Mouse (Mus musculus) midbrain, embryonic 14.5 days (tissue): Measurements from ENCODE around the gene Trp73. TPM values are rescaled to one million over a fixed set of nuclear protein-coding genes. Genes with fewer than 3 reads are reported as not detected.

Experiments
- ATAC-seq: fragments of 200-750 bp; cut with Nextera tagmentation; 2 replicates; pipeline ENCODE4 v1.8.0; 2017; ENCODE audit warnings: moderate number of reproducible peaks, moderate library complexity; ENCODE audit not compliant: low FRiP score, low TSS enrichment
- DNase-seq: peaks from one replicate; pipeline ENCODE4 v3.0.0-alpha.2; 2015
- H3K27ac ChIP-seq: fragments of 300-500 bp; sonication (generic); replicated peaks from 2 replicates; pipeline ENCODE4 v1.5.1; 2014; ENCODE audit warnings: mild to moderate bottlenecking, low read depth, low read length, moderate library complexity
- H3K27me3 ChIP-seq: fragments of 300-500 bp; sonication (generic); 2 replicates; pipeline ENCODE4 v1.6.1; 2014; ENCODE audit warnings: low read length, control low read depth, mixed read lengths; ENCODE audit not compliant: control insufficient read depth, insufficient read depth
- H3K36me3 ChIP-seq: fragments of 300-500 bp; sonication (generic); 2 replicates; pipeline ENCODE4 v1.6.1; 2014; ENCODE audit warnings: low read length, control low read depth; ENCODE audit not compliant: control insufficient read depth, insufficient read depth
- H3K4me1 ChIP-seq: fragments of 300-500 bp; sonication (generic); 2 replicates; pipeline ENCODE4 v1.6.1; 2014; ENCODE audit warnings: mild to moderate bottlenecking, antibody characterized with exemption, low read length, control low read depth; ENCODE audit not compliant: control insufficient read depth, insufficient read depth
- H3K4me2 ChIP-seq: fragments of 300-500 bp; sonication (generic); 2 replicates; pipeline ENCODE4 v1.6.1; 2014; ENCODE audit warnings: mild to moderate bottlenecking, low read length, moderate library complexity
- H3K4me3 ChIP-seq: fragments of 300-500 bp; sonication (generic); replicated peaks from 2 replicates; pipeline ENCODE4 v1.5.1; 2014; ENCODE audit warnings: low read depth, low read length
- H3K9ac ChIP-seq: fragments of 300-500 bp; sonication (generic); replicated peaks from 2 replicates; pipeline ENCODE4 v1.6.1; 2014; ENCODE audit warnings: mild to moderate bottlenecking, low read length, moderate library complexity
- H3K9me3 ChIP-seq: fragments of 300-500 bp; sonication (generic); 2 replicates; pipeline ENCODE4 v1.6.1; 2016; ENCODE audit warnings: low read length, control low read depth, mixed read lengths; ENCODE audit not compliant: control insufficient read depth
- WGBS: fragments of 180-500 bp; shearing (Covaris S2); extraction: QIAGEN DNeasy Blood & Tissue Kit; methylation state at CpG from one replicate; pipeline ENCODE4 v1.1.7; 2014; 5-methylcytosine and 5-hydroxymethylcytosine counted together
- polyA plus RNA-seq: library from polyadenylated mRNA; unstranded; fragments of >200 nt; fragmentation: Nextera tagmentation; extraction: Ambion mirVana; gene quantifications from 2 replicates; pipeline ENCODE4 v1.2.1, GENCODE M21; 2014

Gene Trp73
- polyA plus RNA-seq, 1 experiment from 2014 or later: 0.59 TPM

DNA sequence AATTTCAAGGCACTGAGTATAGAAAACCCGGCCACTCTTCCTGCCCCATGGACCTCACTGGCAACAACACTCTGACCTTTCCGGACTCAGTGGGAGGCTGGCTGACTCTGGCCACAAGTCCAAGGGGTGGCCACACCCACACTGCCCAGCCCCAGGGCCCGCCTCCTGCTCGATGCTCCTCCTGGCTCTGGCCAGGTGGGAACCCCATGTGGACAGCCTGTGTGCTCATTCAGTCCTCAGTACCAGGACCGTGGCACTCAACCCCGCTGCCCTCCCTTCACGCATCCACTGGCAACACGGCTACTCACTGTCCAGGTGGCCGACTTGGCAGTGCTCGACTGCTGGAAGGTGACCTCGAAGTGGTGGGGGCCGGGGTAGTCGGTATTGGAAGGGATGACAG, 59.0 kb downstream of the Trp73 start:
- H3K4me3 ChIP-seq: no peak overlapping the region
- DNase-seq (no peak), ATAC-seq (no peak)
- peaks cover 27% of the 10 kb centered on the region for H3K27me3 ChIP-seq
- H3K9ac ChIP-seq: no peak overlapping the region
- no peaks in the 10 kb centered on the region for H3K4me1 ChIP-seq
- no peaks in the 10 kb centered on the region for H3K36me3 ChIP-seq
- no peak overlapping the region for H3K4me2 ChIP-seq
- 6% methylated on average over 13 of the region's 13 CpGs for WGBS
- no peaks in the 10 kb centered on the region for H3K9me3 ChIP-seq
- H3K27ac ChIP-seq: no peak overlapping the region

DNA sequence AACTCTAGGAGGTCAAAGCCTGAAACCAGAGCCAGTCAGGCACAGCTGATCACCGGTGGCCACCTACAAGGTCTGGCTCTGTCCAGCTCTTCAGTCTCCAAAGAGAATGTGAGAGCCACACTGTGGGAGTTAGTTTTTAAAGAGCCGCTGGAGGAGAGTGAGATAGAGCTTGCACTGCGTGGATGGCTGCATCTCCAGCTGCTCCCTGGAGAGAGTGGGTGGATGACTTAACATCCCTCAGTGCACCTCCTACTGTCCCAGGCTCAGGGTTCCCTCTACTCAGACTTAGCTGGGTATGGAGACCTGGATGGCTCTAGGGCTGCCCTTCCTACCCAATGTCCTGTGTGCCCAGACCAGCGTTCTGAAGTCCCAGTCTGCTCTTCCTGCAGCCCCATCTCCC, 59.8 kb downstream of the Trp73 start:
- Histone ChIP-seq H3K4me2 (no peak overlapping the region), H3K4me3 (no peak overlapping the region), H3K9ac (no peak overlapping the region), H3K9me3 (no peaks in the 10 kb centered on the region), H3K4me1 (no peaks in the 10 kb centered on the region), H3K27ac (no peak overlapping the region), H3K36me3 (no peaks in the 10 kb centered on the region), H3K27me3 (peaks cover 27% of the 10 kb centered on the region)
- WGBS: 41% methylated on average over 4 of the region's 4 CpGs
- DNase-seq: no peak
- ATAC-seq: no peak

DNA sequence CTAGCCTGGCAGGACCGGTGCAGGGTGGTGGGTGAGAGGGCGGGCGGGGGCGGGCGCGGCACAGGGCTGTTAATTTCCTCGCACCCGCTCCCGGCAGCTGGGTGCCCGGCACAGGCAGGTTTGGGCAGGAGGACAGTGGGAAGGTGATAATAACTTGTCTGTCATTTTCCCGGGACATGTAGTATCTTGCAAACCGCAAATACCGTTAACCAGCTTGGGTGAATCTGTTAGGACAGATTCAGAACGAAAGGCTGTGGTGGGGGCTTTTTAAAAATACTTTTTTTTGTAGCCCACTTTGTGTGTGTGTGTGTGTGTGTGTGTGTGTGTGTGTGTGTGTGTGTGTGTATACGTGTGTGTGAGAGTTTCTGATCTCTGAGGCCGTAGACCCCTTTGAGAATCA, 68.1 kb downstream of the Trp73 start:
- Histone ChIP-seq H3K4me1 (no peaks in the 10 kb centered on the region), H3K9ac (no peak overlapping the region), H3K4me2 (peak overlapping the region; percentile 35), H3K4me3 (no peak overlapping the region), H3K27ac (no peak overlapping the region), H3K9me3 (no peaks in the 10 kb centered on the region), H3K27me3 (peaks cover 21% of the 10 kb centered on the region; the same call in 1 of the 2 replicates), H3K36me3 (no peaks in the 10 kb centered on the region)
- DNase-seq (no peak), ATAC-seq (no peak)
- WGBS: 24% methylated on average over 15 of the region's 16 CpGs

DNA sequence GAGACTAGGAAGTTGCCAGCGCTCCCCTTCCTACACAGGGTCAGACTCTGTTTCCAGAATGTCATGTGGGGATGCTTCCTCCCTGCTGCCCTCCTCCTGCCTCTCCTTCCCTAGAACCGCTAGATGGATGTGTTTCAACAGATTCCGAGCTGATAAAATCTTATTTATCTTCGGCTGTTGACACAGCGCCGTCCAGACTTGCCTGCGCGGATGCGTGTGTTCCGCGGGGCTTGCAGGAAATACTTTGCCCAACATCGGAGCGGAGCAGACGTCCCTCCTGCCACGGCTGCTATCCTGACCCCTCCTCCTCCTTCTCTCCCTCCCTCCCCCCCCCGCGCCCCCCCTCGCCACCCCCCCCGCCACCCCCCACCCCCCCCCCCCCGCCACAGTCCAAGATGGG, 68.5 kb downstream of the Trp73 start:
- WGBS: 1% methylated on average over 15 of the region's 20 CpGs
- Histone ChIP-seq H3K9ac (no peak overlapping the region), H3K27ac (no peak overlapping the region), H3K4me2 (peak overlapping the region; percentile 35), H3K9me3 (no peaks in the 10 kb centered on the region), H3K36me3 (no peaks in the 10 kb centered on the region), H3K27me3 (peaks cover 21% of the 10 kb centered on the region; the same call in 1 of the 2 replicates), H3K4me3 (no peak overlapping the region), H3K4me1 (no peaks in the 10 kb centered on the region)
- ATAC-seq (no peak), DNase-seq (peak; percentile 32)

DNA sequence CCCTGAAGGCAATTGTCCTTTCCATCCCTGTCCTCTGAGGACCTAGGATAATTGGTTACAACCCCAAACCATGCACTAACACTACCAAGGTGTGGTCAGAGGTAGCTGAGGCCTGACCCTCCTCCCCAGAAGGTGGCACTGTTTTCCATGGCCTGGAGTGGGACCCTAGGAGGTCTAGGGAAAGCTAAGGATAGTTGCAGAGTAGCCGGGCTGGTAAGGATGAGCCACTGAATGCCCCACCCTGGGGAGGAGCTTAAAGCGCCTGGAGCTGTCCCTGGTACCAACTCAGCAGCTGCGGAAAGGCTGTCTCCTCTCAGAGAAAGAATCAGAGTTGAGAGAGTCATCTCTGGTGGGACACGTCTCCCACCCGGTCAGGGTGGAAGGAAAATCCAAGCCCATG, 69.1 kb downstream of the Trp73 start:
- Histone ChIP-seq H3K9me3 (no peaks in the 10 kb centered on the region), H3K4me2 (no peak overlapping the region), H3K9ac (no peak overlapping the region), H3K27me3 (peaks cover 21% of the 10 kb centered on the region; the same call in 1 of the 2 replicates), H3K4me3 (no peak overlapping the region), H3K36me3 (no peaks in the 10 kb centered on the region), H3K4me1 (no peaks in the 10 kb centered on the region), H3K27ac (no peak overlapping the region)
- no peak for ATAC-seq
- 0% methylated on average over 5 of the region's 5 CpGs for WGBS
- peak; percentile 45 for DNase-seq

DNA sequence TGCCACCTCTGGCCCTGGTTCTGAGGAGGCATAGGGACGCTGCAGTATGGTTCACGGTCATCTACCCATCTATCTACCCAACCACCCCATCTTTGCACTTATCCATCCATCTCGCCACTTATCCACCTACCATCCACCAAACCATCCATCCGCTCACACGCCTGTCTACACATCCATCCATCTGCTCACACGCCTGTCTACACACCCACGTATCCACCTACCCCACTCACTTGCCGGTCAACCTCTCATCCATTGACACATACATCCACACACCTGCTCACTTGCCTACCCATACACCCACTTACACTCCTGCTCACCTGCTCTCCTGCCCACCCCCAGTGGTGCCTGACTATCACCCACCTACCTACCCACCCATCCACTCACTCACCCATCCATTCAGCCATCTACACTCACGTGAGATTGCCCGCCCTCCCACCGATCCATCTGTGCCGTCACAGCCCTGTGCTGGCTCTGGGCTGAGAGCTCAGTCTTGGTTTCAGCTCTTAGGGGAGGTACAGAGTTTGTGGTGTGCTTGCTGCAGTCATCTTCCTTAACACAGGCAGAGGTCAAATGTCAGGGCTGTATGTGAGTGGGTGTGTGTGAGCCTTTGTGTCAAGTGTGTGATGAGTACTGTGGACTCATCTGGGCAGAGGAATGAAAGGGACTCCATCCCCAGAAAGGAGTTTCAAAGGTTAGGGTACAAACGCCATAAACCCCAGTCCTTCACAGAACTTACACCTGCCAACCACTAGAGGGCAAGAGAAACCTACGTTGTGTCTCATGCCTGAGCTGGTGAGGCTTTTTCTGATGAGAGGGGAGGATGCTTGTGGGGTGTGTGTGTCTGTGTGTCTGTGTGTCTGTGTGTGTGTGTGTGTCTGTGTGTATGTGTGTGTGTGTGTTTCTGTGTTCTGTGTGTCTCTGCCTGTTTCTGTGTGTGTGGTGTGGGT, 74.9 kb downstream of the Trp73 start:
- Histone ChIP-seq H3K36me3 (no peaks in the 10 kb centered on the region), H3K9ac (no peak overlapping the region), H3K4me3 (no peak overlapping the region), H3K27ac (no peak overlapping the region), H3K4me1 (no peaks in the 10 kb centered on the region), H3K27me3 (no peaks in the 10 kb centered on the region), H3K9me3 (no peaks in the 10 kb centered on the region), H3K4me2 (no peak overlapping the region)
- WGBS: 65% methylated on average over 14 of the region's 14 CpGs
- DNase-seq (peak; percentile 82), ATAC-seq (peak; percentile 31; the same call in 1 of the 2 replicates)

DNA sequence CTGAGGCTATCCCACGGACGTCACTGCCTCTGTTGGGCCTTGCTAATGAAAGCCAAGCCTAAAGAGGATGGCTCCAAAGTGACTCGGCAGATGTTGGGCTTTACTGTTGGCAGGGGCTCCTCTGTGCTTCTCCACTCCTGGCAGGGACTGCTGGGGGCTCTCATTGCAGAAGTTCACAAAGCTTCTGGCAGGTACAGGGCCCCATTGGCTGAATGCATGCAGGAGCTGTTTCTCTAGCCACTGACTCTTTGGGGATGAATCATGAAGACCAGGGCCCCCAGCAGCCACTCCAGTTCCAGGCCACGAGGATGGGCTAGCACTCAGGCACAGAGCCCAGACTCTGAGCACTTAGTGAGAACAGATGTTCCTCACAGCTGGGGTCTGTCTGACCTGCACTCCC, 82.3 kb downstream of the Trp73 start:
- WGBS: 63% methylated on average over 4 of the region's 4 CpGs
- Histone ChIP-seq H3K36me3 (no peaks in the 10 kb centered on the region), H3K9ac (no peak overlapping the region), H3K4me2 (no peak overlapping the region), H3K4me1 (no peaks in the 10 kb centered on the region), H3K27me3 (no peaks in the 10 kb centered on the region), H3K9me3 (no peaks in the 10 kb centered on the region), H3K4me3 (no peak overlapping the region), H3K27ac (no peak overlapping the region)
- no peak for DNase-seq
- ATAC-seq: no peak

DNA sequence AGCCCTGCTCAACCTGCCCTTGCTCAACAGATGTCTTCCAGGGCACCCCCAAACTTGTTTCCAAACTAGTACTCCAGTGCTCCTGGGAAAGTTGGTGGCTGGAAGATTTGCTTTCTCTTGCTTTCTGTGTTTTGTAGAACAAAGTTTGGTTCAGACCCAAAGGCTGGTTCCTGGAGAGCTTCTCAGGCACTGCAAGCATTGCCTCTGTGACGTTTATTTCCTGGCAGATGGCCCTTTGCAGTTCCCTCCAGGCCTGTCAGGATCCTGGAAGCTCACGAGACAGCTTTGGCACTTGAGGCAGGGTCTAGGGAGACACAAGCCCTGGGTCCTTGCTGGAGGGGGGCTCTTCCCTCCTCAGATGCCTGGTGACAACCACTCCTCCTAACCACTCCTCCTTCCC, 83.3 kb downstream of the Trp73 start:
- H3K4me2 ChIP-seq: no peak overlapping the region
- DNase-seq: no peak
- no peak for ATAC-seq

DNA sequence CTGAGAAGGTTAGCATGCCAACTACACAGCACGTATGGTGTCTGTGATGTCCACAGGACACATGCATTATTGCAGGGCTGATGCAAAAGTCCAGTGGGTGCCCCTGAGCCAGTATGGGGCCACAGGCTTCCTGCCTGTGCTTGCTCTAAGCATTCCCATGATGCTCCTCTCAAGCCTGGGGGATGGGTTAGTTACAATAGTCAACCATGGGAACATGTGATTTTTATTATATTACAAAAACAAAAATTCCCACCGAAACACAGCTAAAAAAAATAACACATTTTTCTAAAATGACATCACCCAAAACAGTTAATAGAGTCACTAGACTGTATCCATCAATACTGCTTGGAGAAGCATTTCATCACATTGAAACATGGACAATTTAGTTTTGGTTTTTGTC, 84.0 kb downstream of the Trp73 start:
- Histone ChIP-seq H3K27ac (no peak overlapping the region), H3K4me1 (no peaks in the 10 kb centered on the region), H3K4me3 (no peak overlapping the region), H3K9ac (no peak overlapping the region), H3K36me3 (no peaks in the 10 kb centered on the region), H3K4me2 (no peak overlapping the region), H3K27me3 (no peaks in the 10 kb centered on the region), H3K9me3 (no peaks in the 10 kb centered on the region)
- no peak for ATAC-seq
- no peak for DNase-seq
- 87% methylated on average over 2 of the region's 2 CpGs for WGBS

More for the DNA sequence above, 83.3 kb downstream of the Trp73 start:
- Histone ChIP-seq H3K9ac (no peak overlapping the region), H3K4me3 (no peak overlapping the region), H3K9me3 (no peaks in the 10 kb centered on the region), H3K36me3 (no peaks in the 10 kb centered on the region), H3K27ac (no peak overlapping the region), H3K27me3 (no peaks in the 10 kb centered on the region), H3K4me1 (no peaks in the 10 kb centered on the region)
- WGBS: 71% methylated on average over 2 of the region's 2 CpGs
